Mouse (Mus musculus) heart, embryonic 14.5 days (tissue): ENCODE measurements around the gene Grcc10. TPM values are rescaled to one million over a fixed set of nuclear protein-coding genes. Genes with fewer than 3 reads are reported as not detected.

ENCODE experiments used
- ATAC-seq: fragments of 200-750 bp; cut with Nextera tagmentation; 2 replicates; pipeline ENCODE4 v1.8.0; 2017; ENCODE audit warnings: low read depth, moderate TSS enrichment; ENCODE audit not compliant: insufficient number of reproducible peaks, insufficient read depth, low FRiP score
- H3K27ac ChIP-seq, 2 experiments: fragments of 200-500 bp in 1 of 2; fragments of 300-500 bp in 1 of 2; sonication (generic) in 1 of 2; replicated peaks in 1 of 2; 2 replicates each; pipeline ENCODE4 v1.5.1; 2012 to 2014; ENCODE audit warnings: low read depth in 2 of 2, low read length in 2 of 2, control low read depth in 1 of 2, mild to moderate bottlenecking in 1 of 2, mixed read lengths in 1 of 2; ENCODE audit not compliant: control insufficient read depth in 1 of 2, insufficient read depth in 1 of 2
- H3K27me3 ChIP-seq: fragments of 300-500 bp; sonication (generic); 2 replicates; pipeline ENCODE4 v1.6.1; 2014; ENCODE audit warnings: mild to moderate bottlenecking, low read length, control low read depth; ENCODE audit not compliant: control insufficient read depth, insufficient read depth
- H3K36me3 ChIP-seq: fragments of 300-500 bp; sonication (generic); 2 replicates; pipeline ENCODE4 v1.6.1; 2014; ENCODE audit warnings: mild to moderate bottlenecking, control low read depth, low read length, mixed read lengths; ENCODE audit not compliant: control insufficient read depth, insufficient read depth
- H3K4me1 ChIP-seq, 2 experiments: fragments of 200-500 bp in 1 of 2; fragments of 300-500 bp in 1 of 2; sonication (generic) in 1 of 2; 2 replicates each; pipeline ENCODE4 v1.6.1; 2012 to 2014; ENCODE audit warnings: low read length in 2 of 2, control low read depth in 1 of 2, mixed read lengths in 1 of 2; ENCODE audit not compliant: control insufficient read depth in 2 of 2, insufficient read depth in 2 of 2
- H3K4me2 ChIP-seq: fragments of 300-500 bp; sonication (generic); 2 replicates; pipeline ENCODE4 v1.6.1; 2014; ENCODE audit warnings: mild to moderate bottlenecking, low read length
- H3K4me3 ChIP-seq, 2 experiments: fragments of 200-500 bp in 1 of 2; fragments of 300-500 bp in 1 of 2; sonication (generic) in 1 of 2; 2 replicates each; pipeline ENCODE4 v1.5.1; 2012 to 2014; ENCODE audit warnings: low read length in 2 of 2, mild to moderate bottlenecking in 2 of 2, control low read depth in 1 of 2, low read depth in 1 of 2, moderate library complexity in 1 of 2; ENCODE audit not compliant: control insufficient read depth in 1 of 2, insufficient read depth in 1 of 2
- H3K9ac ChIP-seq: fragments of 300-500 bp; sonication (generic); 2 replicates; pipeline ENCODE4 v1.6.1; 2014; ENCODE audit warnings: mild to moderate bottlenecking, low read length
- H3K9me3 ChIP-seq: fragments of 300-500 bp; sonication (generic); 2 replicates; pipeline ENCODE4 v1.6.1; 2016; ENCODE audit warnings: low read length, control low read depth; ENCODE audit not compliant: control insufficient read depth
- WGBS: fragments of 180-500 bp; shearing (Covaris S2); extraction: QIAGEN DNeasy Blood & Tissue Kit; methylation state at CpG from one replicate; pipeline ENCODE4 v1.1.7; 2014; 5-methylcytosine and 5-hydroxymethylcytosine counted together
- polyA plus RNA-seq: library from polyadenylated mRNA; unstranded; fragments of >200 nt; fragmentation: Nextera tagmentation; extraction: Ambion mirVana; gene quantifications from 2 replicates; pipeline ENCODE4 v1.2.1, GENCODE M21; 2014

Gene Grcc10
- polyA plus RNA-seq, 1 experiment from 2014 or later = 503 TPM

DNA sequence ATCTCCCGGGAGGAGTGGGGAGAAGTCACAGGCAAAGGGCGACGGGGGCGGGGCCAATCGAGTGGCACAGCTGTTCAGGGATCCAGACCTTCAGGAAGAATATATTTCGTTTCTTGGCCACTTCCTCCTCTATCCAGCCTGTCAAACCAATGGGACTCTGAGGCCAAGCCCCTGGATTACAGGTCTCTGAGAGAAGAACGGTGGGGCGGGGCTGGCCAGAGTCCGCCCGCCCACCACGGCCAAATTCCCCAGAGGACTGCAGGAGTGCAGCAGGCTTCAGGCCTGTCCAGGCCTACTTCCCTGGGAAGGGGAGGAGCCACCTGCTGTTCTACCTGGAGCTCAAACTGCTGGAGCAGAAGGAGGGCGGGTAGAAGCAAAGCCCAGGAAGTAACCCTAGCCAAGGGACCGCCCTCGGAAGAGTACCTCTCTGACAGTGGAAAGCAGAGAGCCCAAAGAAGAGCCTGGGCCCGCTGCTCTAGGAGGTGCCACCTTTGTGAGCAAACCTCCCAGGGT lies 2.6 kb downstream of the Grcc10 start, which contains the start of gene Ptpn6:
Gene Ptpn6 (minus strand): TSS at position 204 of the 513 bp plus-strand sequence.
- peak within 1 kb of the TSS; percentile 42; the same call in 1 of the 2 replicates for H3K9ac ChIP-seq
- ATAC-seq = no peak

GRCm38 (mm10) chr6:124737040-124737439 lies 4.1 kb downstream of the Grcc10 start:
- no peak for ATAC-seq
- 86% methylated on average over 11 of the region's 11 CpGs for WGBS

More for the DNA sequence above, 2.6 kb downstream of the Grcc10 start, which contains the start of gene Ptpn6:
- Histone ChIP-seq H3K9me3 (no peaks in the 10 kb centered on the region), H3K4me3 (no peak within 1 kb of the TSS), H3K4me1 (peaks cover 9 to 22% of the 10 kb centered on the region in 2 experiments), H3K27ac (no peak within 1 kb of the TSS), H3K4me2 (0 out of 2 replicates have a peak within 1 kb of the TSS, but pooled peaks have one; percentile 8), H3K36me3 (peaks cover 16% of the 10 kb centered on the region), H3K27me3 (no peaks in the 10 kb centered on the region)
- WGBS = 28% methylated on average over 15 of the region's 15 CpGs

GRCm38 (mm10) chr6:124734417-124734816 lies 6.8 kb downstream of the Grcc10 start:
- 87% methylated on average over 3 of the region's 3 CpGs for WGBS
- H3K9ac ChIP-seq = no peak overlapping the region
- H3K4me1 ChIP-seq = peaks cover 6 to 9% of the 10 kb centered on the region in 2 experiments; a peak in 3 of 4 replicates
- H3K4me3 ChIP-seq = no peak overlapping the region
- no peaks in the 10 kb centered on the region for H3K9me3 ChIP-seq
- no peak overlapping the region for H3K4me2 ChIP-seq
- no peak for ATAC-seq
- no peaks in the 10 kb centered on the region for H3K27me3 ChIP-seq
- H3K27ac ChIP-seq = no peak overlapping the region
- H3K36me3 ChIP-seq = 0 out of 2 replicates have a peak, but pooled peaks cover 3% of the 10 kb centered on the region

More at GRCm38 (mm10) chr6:124737040-124737439, 4.1 kb downstream of the Grcc10 start:
- H3K27me3 ChIP-seq = no peaks in the 10 kb centered on the region
- no peak overlapping the region for H3K27ac ChIP-seq
- H3K9ac ChIP-seq = no peak overlapping the region
- peaks cover 11 to 22% of the 10 kb centered on the region in 2 experiments for H3K4me1 ChIP-seq
- no peaks in the 10 kb centered on the region for H3K9me3 ChIP-seq
- 0 out of 2 replicates have a peak, but pooled peaks cover 3% of the 10 kb centered on the region for H3K36me3 ChIP-seq
- H3K4me2 ChIP-seq = no peak overlapping the region
- no peak overlapping the region for H3K4me3 ChIP-seq

GRCm38 (mm10) chr6:124732476-124733370 lies 8.5 kb downstream of the Grcc10 start:
- H3K9me3 ChIP-seq = no peaks in the 10 kb centered on the region
- H3K36me3 ChIP-seq = no peaks in the 10 kb centered on the region
- 0 out of 2 replicates have a peak, but pooled peaks have one; percentile 15 for ATAC-seq
- H3K4me3 ChIP-seq = no peak overlapping the region; a peak in 1 of 4 replicates
- no peak overlapping the region for H3K4me2 ChIP-seq
- 56% methylated on average over 19 of the region's 19 CpGs for WGBS
- 0 out of 4 replicates have a peak overlapping the region, but pooled peaks of 1 of the 2 experiments have one; percentile 3 for H3K27ac ChIP-seq
- H3K27me3 ChIP-seq = no peaks in the 10 kb centered on the region
- H3K9ac ChIP-seq = no peak overlapping the region
- 0 out of 4 replicates have a peak, but pooled peaks cover 0 to 2% of the 10 kb centered on the region in 2 experiments for H3K4me1 ChIP-seq

- H3K36me3 ChIP-seq = no peaks in the 10 kb centered on the region
- H3K4me2 ChIP-seq = no peak overlapping the region
- no peaks in the 10 kb centered on the region for H3K9me3 ChIP-seq
- no peak for ATAC-seq
- H3K27ac ChIP-seq = no peak overlapping the region
- H3K4me3 ChIP-seq = no peak overlapping the region
- WGBS = 83% methylated on average over 7 of the region's 7 CpGs
- 0 out of 4 replicates have a peak, but pooled peaks cover 0 to 2% of the 10 kb centered on the region in 2 experiments for H3K4me1 ChIP-seq
- H3K9ac ChIP-seq = no peak overlapping the region
- no peaks in the 10 kb centered on the region for H3K27me3 ChIP-seq
Measured at GRCm38 (mm10) chr6:124731038-124731437, 10.1 kb downstream of the Grcc10 start.

- no peaks in the 10 kb centered on the region for H3K9me3 ChIP-seq
- H3K27ac ChIP-seq = no peak overlapping the region
- no peak overlapping the region for H3K4me3 ChIP-seq
- H3K27me3 ChIP-seq = no peaks in the 10 kb centered on the region
- H3K4me1 ChIP-seq = 0 out of 4 replicates have a peak, but pooled peaks cover 0 to 2% of the 10 kb centered on the region in 2 experiments
- H3K9ac ChIP-seq = no peak overlapping the region
- no peak overlapping the region for H3K4me2 ChIP-seq
- 66% methylated on average over 8 of the region's 8 CpGs for WGBS
- no peaks in the 10 kb centered on the region for H3K36me3 ChIP-seq
- ATAC-seq = no peak
Measured at GRCm38 (mm10) chr6:124729850-124730705, 11.1 kb downstream of the Grcc10 start.

DNA sequence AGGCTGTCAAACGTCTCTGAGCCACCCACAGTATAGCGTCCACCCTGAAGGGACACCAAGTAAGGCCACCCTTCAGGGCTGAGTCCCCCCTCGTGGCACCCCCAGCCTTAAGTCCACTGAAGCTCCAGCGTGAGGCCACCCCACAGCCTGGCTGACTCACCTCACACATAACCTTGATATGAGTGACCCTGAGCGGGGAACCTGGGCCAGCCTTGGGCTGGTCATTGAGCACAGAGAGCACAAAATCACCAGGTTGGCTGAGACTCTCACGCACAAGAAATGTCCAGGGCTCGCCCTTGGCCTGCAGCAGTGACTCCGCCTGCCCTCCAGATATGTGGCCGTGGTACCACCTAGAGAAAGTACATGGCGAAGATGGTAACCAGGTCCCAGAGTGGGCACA lies 12.6 kb downstream of the Grcc10 start:
- H3K4me2 ChIP-seq = no peak overlapping the region
- no peaks in the 10 kb centered on the region for H3K36me3 ChIP-seq
- WGBS = 80% methylated on average over 10 of the region's 10 CpGs
- H3K9me3 ChIP-seq = no peaks in the 10 kb centered on the region
- H3K27ac ChIP-seq = no peak overlapping the region
- no peak overlapping the region for H3K9ac ChIP-seq
- H3K27me3 ChIP-seq = no peaks in the 10 kb centered on the region
- no peak overlapping the region for H3K4me3 ChIP-seq
- H3K4me1 ChIP-seq = 0 out of 4 replicates have a peak, but pooled peaks cover 0 to 2% of the 10 kb centered on the region in 2 experiments
- ATAC-seq = no peak
